Mouse (Mus musculus): ENCODE data around the gene Atf4. TPM values are rescaled to one million over a fixed set of nuclear protein-coding genes. Genes with fewer than 3 reads are reported as not detected.

The Atf4 gene
- 98.2 TPM for polyA plus RNA-seq (2014; fragmentation: Illumina TruSeq; extraction: RNeasy Lipid Tissue Mini Kit (QIAGEN cat#74804); ENCODE audit: low read depth, low replicate concordance)

DNA sequence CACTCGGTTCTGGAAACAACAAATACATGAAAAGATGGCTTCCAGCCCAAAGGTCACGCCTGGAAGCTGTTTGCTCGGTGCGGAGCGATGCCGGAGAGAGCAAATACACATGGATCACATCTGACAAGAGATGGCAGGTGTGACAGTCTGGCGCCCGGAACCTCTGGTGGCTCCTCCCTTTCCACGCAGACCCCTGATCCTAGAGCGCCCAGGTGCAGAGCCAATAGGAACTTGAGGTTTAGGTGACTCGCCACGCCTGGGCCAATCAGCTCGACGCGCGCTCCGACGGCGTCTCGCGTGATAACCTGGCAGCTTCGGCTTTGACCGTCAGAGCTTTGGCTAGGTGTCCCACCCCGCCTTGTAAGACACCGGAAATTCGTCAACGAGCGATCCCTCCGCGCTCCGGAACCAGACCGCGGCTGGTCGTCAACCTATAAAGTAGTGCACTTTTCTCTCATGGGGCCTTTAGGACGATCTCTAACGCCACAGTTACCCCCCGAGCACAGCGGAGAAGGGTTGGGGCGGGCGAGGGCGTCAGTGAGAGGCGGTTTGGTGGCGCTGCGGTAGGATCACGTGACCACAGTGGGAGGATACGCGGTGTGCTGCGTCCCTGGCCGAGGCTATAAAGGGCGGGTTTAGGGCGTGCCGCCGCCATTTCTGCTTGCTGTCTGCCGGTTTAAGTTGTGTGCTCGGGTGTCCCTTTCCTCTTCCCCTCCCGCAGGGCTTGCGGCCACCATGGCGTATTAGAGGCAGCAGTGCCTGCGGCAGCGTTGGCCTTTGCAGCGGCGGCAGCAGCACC, at the start of gene Atf4:
Gene Atf4, plus strand, starts transcription at position 338 of the 799 bp plus-strand sequence.

DNA sequence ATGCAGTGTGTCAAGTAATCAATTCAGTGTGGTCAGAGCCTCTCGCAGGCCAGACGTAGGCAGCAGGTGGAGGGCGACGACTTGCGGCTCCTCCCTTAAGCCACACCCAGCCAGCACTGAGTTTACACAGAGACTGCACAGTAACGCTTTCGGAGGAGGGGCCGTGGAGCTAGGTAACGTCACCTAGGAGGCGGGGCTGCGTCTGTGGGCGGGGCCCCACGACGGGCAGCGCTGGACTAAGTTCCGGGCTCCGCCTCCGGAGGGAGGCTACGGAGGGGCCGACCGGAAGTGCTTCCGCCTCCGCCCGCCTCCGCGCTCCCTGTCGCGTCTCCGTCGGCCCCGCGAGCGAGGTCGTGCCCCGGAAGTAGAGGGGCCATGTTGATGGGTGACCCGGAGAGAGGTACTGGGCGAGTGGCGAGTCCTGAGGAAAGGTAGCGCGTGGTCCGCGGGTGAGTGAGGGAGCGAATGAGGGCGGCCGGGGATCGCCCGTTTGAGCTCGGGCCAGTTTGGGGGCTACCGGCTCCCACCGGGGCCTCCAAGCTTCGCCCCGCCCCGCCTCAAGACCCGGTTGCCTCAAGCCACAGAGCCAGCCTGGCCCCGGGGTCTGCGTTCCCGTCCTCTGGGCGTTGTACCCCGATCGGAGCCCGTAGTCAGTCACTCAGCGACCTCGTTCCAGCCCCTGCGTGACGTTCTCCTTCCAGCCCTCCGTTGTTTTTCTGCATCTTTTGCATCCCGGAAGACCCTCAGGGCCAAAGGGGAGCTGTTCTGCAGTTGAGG, 21.1 kb upstream of the Atf4 start, which contains the start of gene Mief1:
Gene Mief1, plus strand, starts transcription at position 286 of the 777 bp plus-strand sequence.

DNA sequence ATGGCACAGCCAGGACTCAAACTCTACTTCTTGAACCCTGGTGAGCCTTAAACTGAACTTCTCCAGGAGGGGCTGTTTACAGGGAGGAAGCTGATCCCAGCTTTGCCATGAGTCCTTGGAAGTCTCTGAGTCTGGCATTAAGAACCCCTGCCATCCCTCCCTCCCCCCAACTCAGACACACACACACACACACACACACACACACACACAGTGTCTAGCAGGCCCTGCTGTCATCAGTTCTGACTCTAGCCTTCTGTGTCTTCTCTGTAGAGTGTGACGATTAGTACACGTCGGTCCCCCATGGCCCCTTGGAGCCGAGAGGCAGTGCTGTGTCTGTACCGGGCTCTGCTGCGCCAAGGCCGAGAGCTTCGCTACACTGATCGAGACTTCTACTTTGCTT, 19.4 kb upstream of the Atf4 start, which contains the start of gene AC140267.1:
Gene AC140267.1, plus strand, starts transcription at position 301 of the 400 bp plus-strand sequence.

GRCm38 (mm10) chr15:80263610-80264575, 8.9 kb downstream of the Atf4 start, which contains the start of gene Rps19bp1:
Gene Rps19bp1, minus strand, starts transcription at chr15:80264315.

GRCm38 (mm10) chr15:80286851-80287415, 31.9 kb downstream of the Atf4 start, which contains the start of gene Cacna1i:
Gene Cacna1i, plus strand, starts transcription at chr15:80287238.

Other genes with a start within 250 kb of the Atf4 start
- gene Pdgfb, start 240.2 kb upstream of the Atf4 start, polyA plus RNA-seq (2014; fragmentation: Illumina TruSeq; extraction: RNeasy Lipid Tissue Mini Kit (QIAGEN cat#74804); ENCODE audit: low read depth, low replicate concordance) = 1.2 TPM
- gene Syngr1, start 163.8 kb upstream of the Atf4 start, polyA plus RNA-seq (2014; fragmentation: Illumina TruSeq; extraction: RNeasy Lipid Tissue Mini Kit (QIAGEN cat#74804); ENCODE audit: low read depth, low replicate concordance) = 1.2 TPM
- 142 TPM for gene Rpl3, start 163.3 kb upstream of the Atf4 start, polyA plus RNA-seq (2014; fragmentation: Illumina TruSeq; extraction: RNeasy Lipid Tissue Mini Kit (QIAGEN cat#74804); ENCODE audit: low read depth, low replicate concordance)
- 0.47 TPM for gene Tab1, start 122.1 kb upstream of the Atf4 start, polyA plus RNA-seq (2014; fragmentation: Illumina TruSeq; extraction: RNeasy Lipid Tissue Mini Kit (QIAGEN cat#74804); ENCODE audit: low read depth, low replicate concordance)
- gene Mgat3, start 81.5 kb upstream of the Atf4 start, polyA plus RNA-seq (2014; fragmentation: Illumina TruSeq; extraction: RNeasy Lipid Tissue Mini Kit (QIAGEN cat#74804); ENCODE audit: low read depth, low replicate concordance) = 5.5 TPM
- gene Mief1, start 21.2 kb upstream of the Atf4 start, polyA plus RNA-seq (2014; fragmentation: Illumina TruSeq; extraction: RNeasy Lipid Tissue Mini Kit (QIAGEN cat#74804); ENCODE audit: low read depth, low replicate concordance) = 26.4 TPM
- not detected for gene AC140267.1, start 19.3 kb upstream of the Atf4 start, polyA plus RNA-seq (2014; fragmentation: Illumina TruSeq; extraction: RNeasy Lipid Tissue Mini Kit (QIAGEN cat#74804); ENCODE audit: low read depth, low replicate concordance)
- gene Rps19bp1, start 9.1 kb downstream of the Atf4 start, polyA plus RNA-seq (2014; fragmentation: Illumina TruSeq; extraction: RNeasy Lipid Tissue Mini Kit (QIAGEN cat#74804); ENCODE audit: low read depth, low replicate concordance) = 3.7 TPM
- 0.06 TPM for gene Cacna1i, start 32.1 kb downstream of the Atf4 start, polyA plus RNA-seq (2014; fragmentation: Illumina TruSeq; extraction: RNeasy Lipid Tissue Mini Kit (QIAGEN cat#74804); ENCODE audit: low read depth, low replicate concordance)

Data from adrenal gland, adult 10 weeks (tissue).